Mouse (Mus musculus): ENCODE measurements at regions not wholly inside any gene's neighbourhood (a gene's known extent, or its start where the extent isn't known, plus 50 kb on each side); places are given as distances from the start of the nearest gene placed in this dataset.

- DNase-seq, result peak; percentile 52
Observed at GRCm38 (mm10) chr2:95232135-95232772, 794.3 kb upstream of the Api5 start.

GRCm38 (mm10) chr2:95231739-95232134 lies 793.8 kb upstream of the Api5 start:
- DNase-seq, result no peak

GRCm38 (mm10) chr2:95229386-95229785 lies 791.5 kb upstream of the Api5 start:
- no peak for DNase-seq

GRCm38 (mm10) chr2:95210216-95210941 lies 772.4 kb upstream of the Api5 start:
- DNase-seq, result no peak

Measured in right cerebral cortex, postnatal 25 days (tissue).